Mouse (Mus musculus): ENCODE measurements at regions not wholly inside any gene's neighbourhood (a gene's known extent, or its start where the extent isn't known, plus 50 kb on each side); places are given as distances from the start of the nearest gene placed in this dataset.

DNA sequence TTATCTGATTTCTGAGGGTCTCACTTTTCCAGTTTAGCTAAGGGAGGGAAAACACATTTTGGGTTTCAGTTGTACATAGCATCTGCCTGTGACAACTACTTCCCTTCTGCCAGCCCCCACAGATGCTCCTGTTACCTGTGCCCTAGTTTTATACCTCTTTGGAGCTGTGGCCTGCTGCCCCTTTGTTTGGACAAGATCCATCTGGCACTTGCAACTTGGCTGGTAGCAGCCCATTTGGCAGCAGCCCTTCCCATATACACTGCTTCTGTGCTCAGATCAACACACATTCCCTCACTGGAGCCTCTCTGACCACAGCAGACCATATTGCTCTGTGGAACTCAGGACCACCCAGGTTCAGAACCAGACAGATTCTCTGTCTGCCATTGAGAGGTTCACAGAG is 728.0 kb upstream of the Fam160b2 start:
- Histone ChIP-seq H3K27ac (no peak overlapping the region), H3K4me3 (ENCODE audit: insufficient read depth in 1 of 2, low read depth in 2 of 2, low read length in 2 of 2) (no peak overlapping the region), H3K4me1 (replicated peaks; ENCODE audit: control insufficient read depth in 2 of 2, insufficient read depth in 2 of 2, low read length in 1 of 2) (no peaks in the 10 kb centered on the region), H3K9me3 (ENCODE audit: control insufficient read depth, low read length) (no peaks in the 10 kb centered on the region), H3K4me2 (ENCODE audit: low read depth) (no peak overlapping the region), H3K9ac (replicated peaks) (no peak overlapping the region), H3K36me3 (replicated peaks; ENCODE audit: control insufficient read depth, insufficient read depth, low read depth) (no peaks in the 10 kb centered on the region), H3K27me3 (ENCODE audit: control insufficient read depth, insufficient read depth, low read length) (no peaks in the 10 kb centered on the region)
- ATAC-seq (ENCODE audit: insufficient read depth) (no peak), DNase-seq (ENCODE audit: low read depth in 3 of 3, low spot score in 3 of 3) (no peak)
- TF ChIP-seq EP300 (IDR thresholded peaks at IDR 0.05; ENCODE audit: low read depth): no peak
- no peak for TF ChIP-seq CTCF (IDR thresholded peaks at IDR 0.05; ENCODE audit: low read depth)

DNA sequence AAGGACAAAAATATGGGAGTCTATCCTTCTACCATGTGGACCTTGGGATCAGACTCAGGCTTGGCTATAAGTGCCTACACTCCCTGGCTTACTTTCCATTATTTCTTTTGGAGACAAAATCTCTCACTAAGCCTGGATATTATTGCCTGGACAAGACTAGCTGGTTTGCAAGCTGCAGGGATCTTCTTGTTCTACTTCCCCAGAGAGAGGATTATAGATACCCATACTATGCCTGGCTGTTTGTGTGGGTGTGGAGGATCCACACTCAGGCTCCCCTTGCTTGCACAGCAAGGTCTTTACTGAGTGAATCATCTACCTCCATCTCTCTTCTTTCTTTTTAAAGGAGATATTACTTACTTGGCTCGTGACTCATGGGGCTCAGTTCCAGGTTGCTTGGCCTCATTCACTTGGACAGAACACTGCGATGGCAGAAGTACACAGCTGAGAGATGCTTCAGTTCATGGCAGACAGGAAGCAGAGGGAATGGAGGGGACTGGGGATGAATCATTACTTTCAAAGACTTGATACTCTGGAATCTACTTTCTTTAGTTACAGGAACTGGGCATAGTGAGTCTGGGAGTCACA is 727.0 kb upstream of the Fam160b2 start:
- 63% methylated on average over 2 of the region's 2 CpGs for WGBS (ENCODE audit: insufficient replicate concordance)
- no peak for ATAC-seq (ENCODE audit: insufficient read depth)
- Histone ChIP-seq H3K27ac (no peak overlapping the region), H3K27me3 (ENCODE audit: control insufficient read depth, insufficient read depth, low read length) (no peaks in the 10 kb centered on the region), H3K36me3 (replicated peaks; ENCODE audit: control insufficient read depth, insufficient read depth, low read depth) (no peaks in the 10 kb centered on the region), H3K9ac (replicated peaks) (no peak overlapping the region), H3K4me3 (ENCODE audit: insufficient read depth in 1 of 2, low read depth in 2 of 2, low read length in 2 of 2) (no peak overlapping the region), H3K4me1 (replicated peaks; ENCODE audit: control insufficient read depth in 2 of 2, insufficient read depth in 2 of 2, low read length in 1 of 2) (no peaks in the 10 kb centered on the region), H3K4me2 (ENCODE audit: low read depth) (no peak overlapping the region), H3K9me3 (ENCODE audit: control insufficient read depth, low read length) (no peaks in the 10 kb centered on the region)
- no peak for TF ChIP-seq CTCF (IDR thresholded peaks at IDR 0.05; ENCODE audit: low read depth)
- TF ChIP-seq EP300 (IDR thresholded peaks at IDR 0.05; ENCODE audit: low read depth): no peak
- no peak for DNase-seq (ENCODE audit: low read depth in 3 of 3, low spot score in 3 of 3)

DNA sequence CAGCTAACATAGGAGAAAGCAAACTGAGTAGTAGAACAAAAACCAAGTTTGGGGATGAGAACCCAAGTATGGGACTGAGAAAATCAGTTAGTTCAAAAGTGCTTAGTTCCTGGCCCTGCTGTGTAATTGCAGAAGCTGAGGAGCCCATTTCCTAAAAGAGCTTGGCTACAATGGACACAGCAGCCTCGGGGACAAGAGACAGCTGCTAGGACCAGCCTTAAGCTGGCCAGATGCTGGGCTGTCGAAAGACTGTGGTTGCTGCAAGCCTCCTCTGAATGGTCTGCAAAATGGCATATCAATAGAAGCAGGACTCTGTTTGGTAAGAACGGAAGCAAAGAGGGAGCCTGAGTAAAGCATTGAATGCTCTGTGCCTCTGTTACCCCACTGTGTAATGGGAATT is 715.6 kb upstream of the Fam160b2 start:
- Histone ChIP-seq H3K9me3 (ENCODE audit: control insufficient read depth, low read length) (no peaks in the 10 kb centered on the region), H3K27me3 (ENCODE audit: control insufficient read depth, insufficient read depth, low read length) (no peaks in the 10 kb centered on the region), H3K4me3 (ENCODE audit: insufficient read depth in 1 of 2, low read depth in 2 of 2, low read length in 2 of 2) (no peak overlapping the region), H3K4me1 (replicated peaks; ENCODE audit: control insufficient read depth in 2 of 2, insufficient read depth in 2 of 2, low read length in 1 of 2) (no peaks in the 10 kb centered on the region), H3K4me2 (ENCODE audit: low read depth) (no peak overlapping the region), H3K9ac (replicated peaks) (no peak overlapping the region), H3K36me3 (replicated peaks; ENCODE audit: control insufficient read depth, insufficient read depth, low read depth) (no peaks in the 10 kb centered on the region), H3K27ac (no peak overlapping the region)
- TF ChIP-seq EP300 (IDR thresholded peaks at IDR 0.05; ENCODE audit: low read depth) (no peak), CTCF (IDR thresholded peaks at IDR 0.05; ENCODE audit: low read depth) (no peak)
- no peak for ATAC-seq (ENCODE audit: insufficient read depth)
- 40% methylated on average over 3 of the region's 3 CpGs for WGBS (ENCODE audit: insufficient replicate concordance)
- no peak for DNase-seq (ENCODE audit: low read depth in 3 of 3, low spot score in 3 of 3)

DNA sequence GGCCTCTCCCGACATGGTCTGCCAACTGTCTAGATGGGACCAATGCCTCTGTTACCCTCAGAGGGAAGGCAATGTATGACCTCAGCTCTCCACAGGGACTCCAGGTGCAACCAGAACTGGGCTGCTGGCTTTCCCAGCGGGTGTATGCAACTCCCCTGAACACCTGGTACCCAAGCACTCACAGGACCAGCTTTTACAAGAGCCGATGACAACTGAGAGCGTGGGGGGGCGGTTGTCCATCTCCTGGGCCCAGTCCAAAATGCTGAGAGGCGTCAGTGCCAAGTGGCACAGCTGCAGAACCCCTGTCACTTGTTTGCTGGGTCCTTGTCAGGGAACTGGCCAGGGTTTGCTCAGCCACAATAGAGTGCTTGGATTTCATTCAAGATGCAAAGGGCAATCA is 700.1 kb upstream of the Fam160b2 start:
- no peak overlapping the region for H3K4me3 ChIP-seq (ENCODE audit: insufficient read depth in 1 of 2, low read depth in 2 of 2, low read length in 2 of 2)
- no peaks in the 10 kb centered on the region for H3K36me3 ChIP-seq (replicated peaks; ENCODE audit: control insufficient read depth, insufficient read depth, low read depth)
- DNase-seq (ENCODE audit: low read depth in 3 of 3, low spot score in 3 of 3) (no peak), ATAC-seq (ENCODE audit: insufficient read depth) (no peak)
- H3K9ac ChIP-seq (replicated peaks): no peak overlapping the region
- 66% methylated on average over 6 of the region's 6 CpGs for WGBS (ENCODE audit: insufficient replicate concordance)
- H3K9me3 ChIP-seq (ENCODE audit: control insufficient read depth, low read length): no peaks in the 10 kb centered on the region
- no peak overlapping the region for H3K4me2 ChIP-seq (ENCODE audit: low read depth)
- no peaks in the 10 kb centered on the region for H3K4me1 ChIP-seq (replicated peaks; ENCODE audit: control insufficient read depth in 2 of 2, insufficient read depth in 2 of 2, low read length in 1 of 2)
- TF ChIP-seq CTCF (IDR thresholded peaks at IDR 0.05; ENCODE audit: low read depth) (no peak), EP300 (IDR thresholded peaks at IDR 0.05; ENCODE audit: low read depth) (no peak)
- no peak overlapping the region for H3K27ac ChIP-seq
- H3K27me3 ChIP-seq (ENCODE audit: control insufficient read depth, insufficient read depth, low read length): no peaks in the 10 kb centered on the region

DNA sequence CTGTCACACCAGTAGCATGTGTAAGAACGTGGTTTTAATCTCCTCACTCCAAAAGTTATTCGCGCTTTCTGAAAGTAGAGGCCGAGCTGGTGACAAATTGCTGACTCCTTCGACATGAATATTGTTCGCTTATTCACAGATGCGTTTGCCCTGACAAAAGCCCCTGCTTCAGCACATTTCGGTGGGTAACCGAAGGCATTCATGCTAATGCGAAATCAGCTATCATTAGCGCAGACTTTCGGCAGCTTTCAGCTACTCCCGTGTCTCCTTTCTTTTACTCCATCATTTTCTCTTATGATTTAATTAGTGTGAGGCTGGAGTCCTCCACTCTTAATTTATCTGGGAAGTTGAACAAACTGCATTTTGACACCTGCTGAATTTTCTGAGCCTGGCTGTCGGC is 681.9 kb upstream of the Fam160b2 start:
- Histone ChIP-seq H3K36me3 (replicated peaks; ENCODE audit: control insufficient read depth, insufficient read depth, low read depth) (no peaks in the 10 kb centered on the region), H3K4me2 (ENCODE audit: low read depth) (no peak overlapping the region), H3K4me3 (ENCODE audit: insufficient read depth in 1 of 2, low read depth in 2 of 2, low read length in 2 of 2) (no peak overlapping the region), H3K4me1 (replicated peaks; ENCODE audit: control insufficient read depth in 2 of 2, insufficient read depth in 2 of 2, low read length in 1 of 2) (no peaks in the 10 kb centered on the region), H3K9me3 (ENCODE audit: control insufficient read depth, low read length) (no peaks in the 10 kb centered on the region), H3K27me3 (ENCODE audit: control insufficient read depth, insufficient read depth, low read length) (no peaks in the 10 kb centered on the region), H3K27ac (no peak overlapping the region), H3K9ac (replicated peaks) (no peak overlapping the region)
- no peak for ATAC-seq (ENCODE audit: insufficient read depth)
- WGBS (ENCODE audit: insufficient replicate concordance): 81% methylated on average over 14 of the region's 14 CpGs
- TF ChIP-seq CTCF (IDR thresholded peaks at IDR 0.05; ENCODE audit: low read depth): no peak
- no peak for TF ChIP-seq EP300 (IDR thresholded peaks at IDR 0.05; ENCODE audit: low read depth)
- no peak for DNase-seq (ENCODE audit: low read depth in 3 of 3, low spot score in 3 of 3)
